Mouse (Mus musculus) hindbrain, embryonic 15.5 days (tissue): Measurements from ENCODE around the gene Mettl16. TPM values are rescaled to one million over a fixed set of nuclear protein-coding genes. Genes with fewer than 3 reads are reported as not detected.

ENCODE experiments used
- ATAC-seq: fragments of 200-750 bp; cut with Nextera tagmentation; 2 replicates; pipeline ENCODE4 v1.8.0; 2017; ENCODE audit warnings: low read depth, moderate number of reproducible peaks, moderate TSS enrichment; ENCODE audit not compliant: low FRiP score
- H3K27ac ChIP-seq: fragments of 300-500 bp; sonication (generic); replicated peaks from 2 replicates; pipeline ENCODE4 v1.5.1; 2015; ENCODE audit warnings: mild to moderate bottlenecking, inconsistent platforms
- H3K27me3 ChIP-seq: fragments of 300-500 bp; sonication (generic); 2 replicates; pipeline ENCODE4 v1.6.1; 2015; ENCODE audit warnings: control low read depth, inconsistent platforms
- H3K36me3 ChIP-seq: fragments of 300-500 bp; sonication (generic); 2 replicates; pipeline ENCODE4 v1.6.1; 2015; ENCODE audit warnings: control low read depth, inconsistent platforms
- H3K4me1 ChIP-seq: fragments of 300-500 bp; sonication (generic); replicated peaks from 2 replicates; pipeline ENCODE4 v1.6.1; 2015; ENCODE audit warnings: control low read depth, inconsistent platforms
- H3K4me2 ChIP-seq: fragments of 300-500 bp; sonication (generic); 2 replicates; pipeline ENCODE4 v1.6.1; 2015; ENCODE audit warnings: moderate library complexity, mild to moderate bottlenecking, inconsistent platforms
- H3K4me3 ChIP-seq: fragments of 300-500 bp; sonication (generic); 2 replicates; pipeline ENCODE4 v1.5.1; 2015; ENCODE audit warnings: mild to moderate bottlenecking, inconsistent platforms
- H3K9ac ChIP-seq: fragments of 300-500 bp; sonication (generic); 2 replicates; pipeline ENCODE4 v1.6.1; 2015; ENCODE audit warnings: inconsistent platforms
- H3K9me3 ChIP-seq: fragments of 300-500 bp; sonication (generic); 2 replicates; pipeline ENCODE4 v1.6.1; 2016; ENCODE audit warnings: control low read depth, inconsistent platforms
- WGBS: fragments of 180-500 bp; shearing (Covaris S2); methylation state at CpG from one replicate; pipeline ENCODE4 v1.1.7; 2015; 5-methylcytosine and 5-hydroxymethylcytosine counted together
- polyA plus RNA-seq: library from polyadenylated mRNA; unstranded; fragments of >200 nt; fragmentation: Nextera tagmentation; extraction: Ambion mirVana; gene quantifications from 2 replicates; pipeline ENCODE4 v1.2.1, GENCODE M21; 2015

Gene Mettl16
- polyA plus RNA-seq, 1 experiment from 2014 or later, result 53.5 TPM

DNA sequence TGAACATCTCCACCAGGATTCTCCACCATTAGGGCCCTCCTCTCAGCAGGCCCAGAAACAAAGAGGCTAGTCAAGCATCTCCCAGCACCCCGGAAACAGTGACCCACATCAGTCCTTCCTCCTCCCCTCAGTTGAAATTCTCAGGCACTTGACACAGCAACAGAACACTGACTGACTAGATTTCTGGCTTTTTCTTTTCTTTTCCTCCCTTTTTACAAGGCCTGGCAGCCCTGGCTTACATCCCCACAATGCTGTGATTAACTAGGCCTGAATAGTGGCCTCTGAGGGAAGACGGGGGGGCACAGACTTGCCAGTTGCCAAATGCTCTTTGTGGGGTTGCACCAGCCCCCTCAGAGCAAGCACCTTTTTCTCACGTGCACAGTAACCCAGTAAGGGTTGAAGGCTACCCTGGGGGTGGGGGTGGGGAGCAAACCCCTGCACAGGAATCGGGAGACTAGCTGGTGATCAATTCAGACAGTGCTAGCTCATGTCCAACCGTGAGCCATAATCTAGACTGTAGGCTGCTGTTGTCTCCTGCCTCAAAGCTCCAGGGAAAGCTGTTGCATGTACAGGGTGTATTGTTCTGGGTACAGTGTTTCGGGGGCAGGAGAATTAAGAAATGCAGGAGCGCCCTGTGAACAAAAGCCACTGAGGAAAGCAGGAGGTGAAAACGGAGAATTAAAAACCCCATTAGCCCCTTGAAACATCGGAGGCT lies 19.1 kb upstream of the Mettl16 start:
- Histone ChIP-seq H3K27me3 (no peaks in the 10 kb centered on the region), H3K9ac (no peak overlapping the region), H3K27ac (peak overlapping the region; percentile 68), H3K4me2 (no peak overlapping the region), H3K4me3 (no peak overlapping the region), H3K9me3 (no peaks in the 10 kb centered on the region), H3K4me1 (no peaks in the 10 kb centered on the region), H3K36me3 (no peaks in the 10 kb centered on the region)
- 37% methylated on average over 9 of the region's 9 CpGs for WGBS
- ATAC-seq, result peak; percentile 45

GRCm38 (mm10) chr11:74756631-74757030 lies 14.0 kb upstream of the Mettl16 start:
- H3K4me1 ChIP-seq, result no peaks in the 10 kb centered on the region
- no peak overlapping the region for H3K9ac ChIP-seq
- H3K27me3 ChIP-seq, result no peaks in the 10 kb centered on the region
- H3K36me3 ChIP-seq, result no peaks in the 10 kb centered on the region
- H3K4me2 ChIP-seq, result no peak overlapping the region
- H3K9me3 ChIP-seq, result no peaks in the 10 kb centered on the region
- H3K4me3 ChIP-seq, result no peak overlapping the region
- WGBS, result 61% methylated on average over 2 of the region's 2 CpGs
- ATAC-seq, result no peak
- H3K27ac ChIP-seq, result no peak overlapping the region

DNA sequence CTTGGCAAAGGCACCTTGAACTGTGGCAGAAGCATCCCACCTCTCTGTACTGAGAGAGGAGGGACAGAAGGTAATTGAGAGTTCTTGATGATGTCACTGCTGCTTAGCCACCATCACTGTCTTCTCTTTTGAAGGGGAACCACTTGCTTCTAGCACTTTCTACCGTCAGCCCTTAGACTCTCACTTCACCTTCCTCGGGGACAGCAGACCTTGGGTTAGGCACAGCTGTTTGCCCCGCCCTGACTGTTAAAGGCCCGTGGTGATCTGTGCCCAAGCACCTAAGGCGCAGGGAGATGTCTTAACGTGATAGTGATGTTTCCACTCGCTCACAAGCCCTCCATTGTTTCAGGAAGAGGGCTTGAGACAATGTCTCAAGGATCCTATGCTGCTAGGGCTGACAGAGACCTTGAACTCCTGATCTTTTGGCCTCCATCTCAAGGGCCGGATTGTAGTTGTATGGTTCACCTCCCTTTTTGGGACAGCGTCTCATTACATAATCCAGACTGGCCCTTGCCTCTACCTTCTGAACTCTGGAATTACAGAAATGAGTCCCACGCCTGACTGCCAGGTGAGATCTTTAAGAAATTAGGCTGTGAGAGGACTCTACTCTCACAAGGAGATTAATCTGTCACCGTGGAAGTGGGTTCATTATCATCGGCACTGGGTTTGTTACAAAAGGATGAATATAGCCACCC lies 9.5 kb upstream of the Mettl16 start:
- Histone ChIP-seq H3K4me2 (no peak overlapping the region), H3K4me3 (no peak overlapping the region), H3K27me3 (no peaks in the 10 kb centered on the region), H3K36me3 (no peaks in the 10 kb centered on the region), H3K9me3 (no peaks in the 10 kb centered on the region), H3K4me1 (no peaks in the 10 kb centered on the region), H3K27ac (no peak overlapping the region), H3K9ac (no peak overlapping the region)
- 78% methylated on average over 12 of the region's 12 CpGs for WGBS
- no peak for ATAC-seq

DNA sequence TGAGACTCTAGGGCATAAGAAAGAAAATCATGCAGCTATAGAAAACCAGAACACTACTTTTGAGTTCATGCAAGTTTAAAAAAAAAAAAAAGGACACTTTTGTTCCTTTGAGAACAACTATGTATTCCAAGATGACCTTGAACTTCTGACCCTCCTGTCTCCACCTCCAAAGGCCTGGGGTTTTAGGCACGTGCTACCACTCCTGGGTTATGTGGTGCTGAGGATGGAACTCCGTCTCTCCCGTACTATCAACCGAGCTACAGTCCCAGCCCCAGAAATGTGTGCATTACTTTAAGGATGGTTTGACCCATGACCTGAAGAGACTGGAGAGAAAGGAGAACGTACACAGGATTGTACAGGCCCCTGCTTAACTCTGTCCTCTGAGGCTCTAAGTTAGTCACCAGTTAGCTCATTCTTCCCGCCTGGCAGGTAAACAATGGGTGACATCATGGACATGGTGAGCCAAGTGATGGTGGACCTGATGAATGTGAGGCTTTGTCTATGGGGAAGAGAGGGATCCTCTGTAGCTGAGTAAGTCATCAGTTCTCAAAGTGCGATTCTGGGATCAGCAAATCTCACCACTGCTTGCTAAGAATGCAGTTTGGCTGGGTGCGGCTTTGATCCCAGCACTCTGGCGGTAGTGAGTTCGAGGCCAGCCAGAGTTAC lies 6.5 kb upstream of the Mettl16 start:
- WGBS, result 80% methylated on average over 10 of the region's 10 CpGs
- no peaks in the 10 kb centered on the region for H3K36me3 ChIP-seq
- no peak overlapping the region for H3K4me2 ChIP-seq
- no peak overlapping the region for H3K9ac ChIP-seq
- no peak for ATAC-seq
- H3K27me3 ChIP-seq, result no peaks in the 10 kb centered on the region
- no peak overlapping the region for H3K4me3 ChIP-seq
- no peak overlapping the region for H3K27ac ChIP-seq
- no peaks in the 10 kb centered on the region for H3K9me3 ChIP-seq
- H3K4me1 ChIP-seq, result no peaks in the 10 kb centered on the region

DNA sequence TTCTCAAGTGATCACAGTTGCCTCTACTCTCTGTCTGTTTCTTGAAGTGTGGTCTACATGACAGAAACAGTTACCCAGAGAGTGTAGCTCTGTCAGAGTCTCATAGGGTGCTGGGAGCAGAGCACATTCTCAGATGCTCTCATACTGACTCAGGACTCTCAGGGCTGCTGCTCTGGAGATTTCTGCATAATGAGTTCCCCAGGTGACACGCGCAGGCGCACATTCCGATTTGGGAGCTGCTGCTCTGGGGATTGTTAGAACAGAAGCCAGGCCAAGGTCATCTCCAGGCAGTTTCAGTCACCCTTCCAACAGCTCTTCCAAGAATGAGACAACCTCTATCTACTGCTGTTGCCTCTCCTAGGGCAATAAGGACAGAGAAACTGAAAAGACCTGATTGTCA lies 3.2 kb upstream of the Mettl16 start:
- Histone ChIP-seq H3K4me1 (peaks cover 20% of the 10 kb centered on the region), H3K4me2 (no peak overlapping the region)
- 83% methylated on average over 4 of the region's 4 CpGs for WGBS

DNA sequence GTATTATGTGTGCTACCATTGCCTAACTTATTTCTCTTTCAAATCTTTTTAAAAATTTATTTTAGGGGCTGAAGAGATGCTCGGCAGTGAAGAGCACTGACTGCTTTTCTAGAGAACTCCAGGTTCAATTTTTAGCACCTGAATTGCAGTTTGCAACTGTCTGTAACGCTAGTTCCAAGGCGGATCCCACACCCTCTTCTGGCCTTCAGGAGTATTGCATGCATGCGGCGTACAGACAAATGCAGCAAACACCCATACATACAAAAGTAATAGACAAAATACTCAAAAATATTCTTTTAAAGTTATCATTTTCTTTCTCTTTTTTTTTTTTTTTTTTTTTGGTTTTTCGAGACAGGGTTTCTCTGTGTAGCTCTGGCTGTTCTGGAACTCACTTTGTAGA lies 2.6 kb upstream of the Mettl16 start:
- Histone ChIP-seq H3K4me2 (no peak overlapping the region), H3K36me3 (no peaks in the 10 kb centered on the region), H3K9ac (no peak overlapping the region), H3K4me3 (no peak overlapping the region), H3K27me3 (no peaks in the 10 kb centered on the region), H3K4me1 (peaks cover 21% of the 10 kb centered on the region), H3K27ac (no peak overlapping the region), H3K9me3 (no peaks in the 10 kb centered on the region)
- 41% methylated on average over 5 of the region's 6 CpGs for WGBS
- no peak for ATAC-seq

More for the DNA sequence above, 3.2 kb upstream of the Mettl16 start:
- Histone ChIP-seq H3K9ac (no peak overlapping the region), H3K4me3 (no peak overlapping the region), H3K27ac (no peak overlapping the region), H3K36me3 (no peaks in the 10 kb centered on the region), H3K9me3 (no peaks in the 10 kb centered on the region), H3K27me3 (no peaks in the 10 kb centered on the region)
- no peak for ATAC-seq

GRCm38 (mm10) chr11:74770037-74770436 lies 593 bp upstream of the Mettl16 start:
- Histone ChIP-seq H3K27ac (peak overlapping the region; percentile 87), H3K4me3 (peak overlapping the region; percentile 56), H3K36me3 (peaks cover 13% of the 10 kb centered on the region), H3K27me3 (no peaks in the 10 kb centered on the region), H3K9ac (peak overlapping the region; percentile 60), H3K4me2 (peak overlapping the region; percentile 82), H3K4me1 (peaks cover 21% of the 10 kb centered on the region), H3K9me3 (no peaks in the 10 kb centered on the region)
- no peak for ATAC-seq
- 79% methylated on average over 9 of the region's 9 CpGs for WGBS

DNA sequence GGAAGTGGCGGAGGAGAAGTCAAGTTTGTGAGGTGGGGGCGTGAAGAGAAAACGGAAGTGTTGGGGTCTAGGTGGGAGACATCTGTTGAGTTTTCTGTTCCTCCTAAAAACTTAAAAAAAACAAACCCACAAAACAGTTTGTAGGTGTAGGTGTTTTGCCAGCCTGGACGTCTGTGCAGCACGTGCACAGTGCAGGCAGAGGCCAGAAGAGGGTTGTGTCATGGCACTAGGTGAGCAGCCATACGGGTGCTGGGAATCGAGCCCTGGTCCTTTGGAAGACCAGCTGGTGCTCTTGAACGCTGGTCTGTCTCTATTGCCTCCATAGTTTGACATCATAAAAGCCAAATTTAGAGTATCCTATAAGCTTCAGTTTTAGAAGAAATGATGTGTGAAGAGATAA lies 604 bp downstream of the Mettl16 start:
- H3K9me3 ChIP-seq, result no peaks in the 10 kb centered on the region
- WGBS, result 15% methylated on average over 8 of the region's 8 CpGs
- peak; percentile 23; the same call in 1 of the 2 replicates for ATAC-seq

DNA sequence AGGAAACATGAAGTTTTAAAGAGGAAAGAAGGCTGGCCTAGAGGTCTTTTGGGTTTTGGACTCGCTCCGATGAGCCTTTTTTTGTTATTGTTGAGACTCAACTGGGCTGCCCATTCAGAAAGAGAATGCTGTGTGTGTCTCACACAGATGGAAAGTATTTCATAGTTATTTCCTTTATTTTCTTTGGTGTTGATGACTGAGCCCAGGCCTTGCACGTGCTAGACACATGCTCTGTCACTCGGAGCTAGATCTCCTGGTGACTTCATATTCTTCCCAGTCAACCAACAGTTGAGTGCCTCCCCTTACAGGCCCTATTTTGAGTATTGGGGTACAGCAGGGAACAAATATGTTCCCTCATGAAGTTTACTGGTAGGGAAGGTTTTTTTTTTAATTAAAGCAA lies 1.0 kb downstream of the Mettl16 start:
- Histone ChIP-seq H3K4me2 (peak overlapping the region; percentile 82), H3K27ac (no peak overlapping the region), H3K36me3 (peaks cover 24% of the 10 kb centered on the region), H3K27me3 (no peaks in the 10 kb centered on the region), H3K4me1 (peaks cover 21% of the 10 kb centered on the region), H3K4me3 (peak overlapping the region; percentile 56), H3K9me3 (no peaks in the 10 kb centered on the region), H3K9ac (no peak overlapping the region)
- 63% methylated on average over 4 of the region's 4 CpGs for WGBS
- no peak for ATAC-seq

More for the DNA sequence above, 604 bp downstream of the Mettl16 start:
- Histone ChIP-seq H3K27me3 (no peaks in the 10 kb centered on the region), H3K9ac (peak overlapping the region; percentile 60), H3K36me3 (peaks cover 24% of the 10 kb centered on the region), H3K27ac (peak overlapping the region; percentile 87), H3K4me1 (peaks cover 21% of the 10 kb centered on the region), H3K4me3 (peak overlapping the region; percentile 56), H3K4me2 (peak overlapping the region; percentile 82)

DNA sequence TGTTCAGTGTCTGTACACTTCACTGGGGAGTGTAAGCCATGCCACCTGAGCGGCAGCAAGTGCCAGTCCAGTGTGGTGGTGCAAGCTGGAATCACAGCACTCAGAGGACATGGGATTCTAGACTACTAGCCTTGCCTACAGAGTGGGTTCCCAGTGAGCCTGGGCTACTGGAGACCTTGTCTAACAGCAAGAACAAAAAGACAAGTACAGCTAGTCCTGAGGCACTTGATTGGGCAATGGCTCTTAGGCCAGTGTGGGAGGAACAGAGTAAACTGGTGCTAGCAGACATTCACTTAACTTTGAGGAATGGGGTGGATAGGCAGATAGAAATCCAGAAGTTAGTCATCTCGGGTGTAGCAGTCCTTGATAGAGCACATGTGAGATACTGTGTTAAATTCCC lies 1.8 kb downstream of the Mettl16 start:
- Histone ChIP-seq H3K4me2 (no peak overlapping the region), H3K9me3 (no peaks in the 10 kb centered on the region), H3K27me3 (no peaks in the 10 kb centered on the region), H3K4me1 (peaks cover 21% of the 10 kb centered on the region), H3K27ac (no peak overlapping the region), H3K4me3 (no peak overlapping the region), H3K9ac (no peak overlapping the region), H3K36me3 (peaks cover 24% of the 10 kb centered on the region)
- WGBS, result 94% methylated on average over 2 of the region's 2 CpGs
- ATAC-seq, result no peak

DNA sequence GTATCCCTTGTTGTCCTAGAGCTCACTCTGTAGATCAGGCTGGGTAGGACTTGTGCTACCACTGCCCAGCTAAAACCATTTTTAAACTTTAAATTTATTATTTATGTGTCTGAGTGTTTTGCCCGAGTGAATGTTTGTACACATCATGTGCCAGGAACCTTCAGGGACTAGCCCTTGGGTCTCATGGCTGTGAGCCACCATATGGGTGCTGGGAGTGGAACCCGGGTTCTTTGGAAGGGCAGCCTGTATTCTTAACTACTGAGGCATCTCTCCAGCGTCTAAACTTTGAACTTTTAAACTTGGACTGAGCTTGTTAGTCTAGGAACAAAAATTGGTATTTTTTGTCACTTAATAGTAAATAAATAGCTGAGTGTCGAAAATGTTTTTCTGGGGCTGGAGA lies 22.2 kb downstream of the Mettl16 start:
- 95% methylated on average over 4 of the region's 4 CpGs for WGBS
- Histone ChIP-seq H3K4me3 (no peak overlapping the region), H3K4me1 (no peaks in the 10 kb centered on the region), H3K36me3 (peaks cover 78% of the 10 kb centered on the region), H3K4me2 (no peak overlapping the region), H3K9ac (no peak overlapping the region), H3K27ac (no peak overlapping the region), H3K27me3 (no peaks in the 10 kb centered on the region), H3K9me3 (no peaks in the 10 kb centered on the region)
- no peak for ATAC-seq

GRCm38 (mm10) chr11:74800658-74801057 lies 30.0 kb downstream of the Mettl16 start:
- Histone ChIP-seq H3K4me2 (no peak overlapping the region), H3K36me3 (peaks cover 56% of the 10 kb centered on the region), H3K4me1 (no peaks in the 10 kb centered on the region), H3K4me3 (no peak overlapping the region), H3K9ac (no peak overlapping the region), H3K27me3 (no peaks in the 10 kb centered on the region), H3K9me3 (no peaks in the 10 kb centered on the region), H3K27ac (no peak overlapping the region)
- no peak for ATAC-seq
- 66% methylated on average over 4 of the region's 4 CpGs for WGBS
